Mouse (Mus musculus): ENCODE data around the gene Glt8d1. TPM values are rescaled to one million over a fixed set of nuclear protein-coding genes. Genes with fewer than 3 reads are reported as not detected.

Gene Glt8d1
- total and polyA plus RNA-seq, 3 experiments: 18.4 to 25.1 (median 24.6) TPM

GRCm38 (mm10) chr14:30996417-30996816 is 4.8 kb upstream of the Glt8d1 start:
- intact Hi-C loops (cut with DNase I): no loop called here
- H3K27me3 ChIP-seq (ENCODE audit: control insufficient read depth, insufficient read depth, low read length): no peaks in the 10 kb centered on the region
- H3K36me3 ChIP-seq (ENCODE audit: control insufficient read depth, insufficient read depth, low read length): no peaks in the 10 kb centered on the region; the same call in 1 of the 2 replicates
- H3K4me3 ChIP-seq: no peak overlapping the region
- H3K79me2 ChIP-seq (replicated peaks; ENCODE audit: control insufficient read depth, insufficient read depth, low read length): no peaks in the 10 kb centered on the region
- H3K9ac ChIP-seq (ENCODE audit: low read depth, low read length): no peak overlapping the region
- no peak overlapping the region for H3K27ac ChIP-seq
- no peaks in the 10 kb centered on the region for H3K4me1 ChIP-seq (ENCODE audit: control insufficient read depth, insufficient read depth, low read length)
- DNase-seq: no peak
- TF ChIP-seq POLR2A (IDR thresholded peaks at IDR 0.05; ENCODE audit: insufficient read depth, low read depth, low read length): no peak
- no peak for TF ChIP-seq CTCF (IDR thresholded peaks at IDR 0.05)
- TF ChIP-seq EP300 (IDR thresholded peaks at IDR 0.05; ENCODE audit: insufficient read depth, low read depth, low read length): no peak

- 49% methylated on average over 10 of the region's 10 CpGs for WGBS
- TF ChIP-seq POLR2A (IDR thresholded peaks at IDR 0.05; ENCODE audit: insufficient read depth, low read depth, low read length) (no peak), EP300 (IDR thresholded peaks at IDR 0.05; ENCODE audit: insufficient read depth, low read depth, low read length) (no peak), CTCF (IDR thresholded peaks at IDR 0.05) (no peak)
Measured at GRCm38 (mm10) chr14:31000356-31000755, 844 bp upstream of the Glt8d1 start.

GRCm38 (mm10) chr14:31000816-31001306 is 339 bp upstream of the Glt8d1 start:
- intact Hi-C loops (cut with DNase I): loop anchor here (1.0 kb wide), 1 partner anchor 18 kb away; the partner anchor contains the start of genes Gnl3 and Pbrm1
- no peaks in the 10 kb centered on the region; the same call in 1 of the 2 replicates for H3K36me3 ChIP-seq (ENCODE audit: control insufficient read depth, insufficient read depth, low read length)
- no peak for DNase-seq
- H3K27me3 ChIP-seq (ENCODE audit: control insufficient read depth, insufficient read depth, low read length): no peaks in the 10 kb centered on the region
- H3K79me2 ChIP-seq (replicated peaks; ENCODE audit: control insufficient read depth, insufficient read depth, low read length): no peaks in the 10 kb centered on the region
- peak overlapping the region; percentile 70 for H3K4me3 ChIP-seq
- peak overlapping the region; percentile 85 for H3K27ac ChIP-seq
- no peak for TF ChIP-seq POLR2A (IDR thresholded peaks at IDR 0.05; ENCODE audit: insufficient read depth, low read depth, low read length)
- peak; percentile 11; the same call in 1 of the 2 replicates for TF ChIP-seq CTCF (IDR thresholded peaks at IDR 0.05)
- no peak for TF ChIP-seq EP300 (IDR thresholded peaks at IDR 0.05; ENCODE audit: insufficient read depth, low read depth, low read length)
- H3K9ac ChIP-seq (ENCODE audit: low read depth, low read length): peak overlapping the region; percentile 63
- under 1% methylated on average over 21 of the region's 21 CpGs for WGBS
- H3K4me1 ChIP-seq (ENCODE audit: control insufficient read depth, insufficient read depth, low read length): no peaks in the 10 kb centered on the region; the same call in 1 of the 2 replicates

More at GRCm38 (mm10) chr14:31000356-31000755, 844 bp upstream of the Glt8d1 start:
- Histone ChIP-seq H3K27me3 (ENCODE audit: control insufficient read depth, insufficient read depth, low read length) (no peaks in the 10 kb centered on the region), H3K4me1 (ENCODE audit: control insufficient read depth, insufficient read depth, low read length) (no peaks in the 10 kb centered on the region; the same call in 1 of the 2 replicates), H3K4me3 (peak overlapping the region; percentile 70), H3K9ac (ENCODE audit: low read depth, low read length) (no peak overlapping the region; the same call in 1 of the 2 replicates), H3K36me3 (ENCODE audit: control insufficient read depth, insufficient read depth, low read length) (no peaks in the 10 kb centered on the region; the same call in 1 of the 2 replicates), H3K79me2 (replicated peaks; ENCODE audit: control insufficient read depth, insufficient read depth, low read length) (no peaks in the 10 kb centered on the region), H3K27ac (peak overlapping the region; percentile 85; the same call in 1 of the 2 replicates)
- intact Hi-C loops (cut with DNase I): no loop called here
- DNase-seq: no peak

GRCm38 (mm10) chr14:31004527-31004926 is 3.3 kb downstream of the Glt8d1 start:
- TF ChIP-seq EP300 (IDR thresholded peaks at IDR 0.05; ENCODE audit: insufficient read depth, low read depth, low read length) (no peak), CTCF (IDR thresholded peaks at IDR 0.05) (no peak), POLR2A (IDR thresholded peaks at IDR 0.05; ENCODE audit: insufficient read depth, low read depth, low read length) (no peak)
- no peak for DNase-seq
- Histone ChIP-seq H3K9ac (ENCODE audit: low read depth, low read length) (no peak overlapping the region), H3K4me1 (ENCODE audit: control insufficient read depth, insufficient read depth, low read length) (no peaks in the 10 kb centered on the region; the same call in 1 of the 2 replicates), H3K36me3 (ENCODE audit: control insufficient read depth, insufficient read depth, low read length) (no peaks in the 10 kb centered on the region; the same call in 1 of the 2 replicates), H3K27me3 (ENCODE audit: control insufficient read depth, insufficient read depth, low read length) (no peaks in the 10 kb centered on the region), H3K79me2 (replicated peaks; ENCODE audit: control insufficient read depth, insufficient read depth, low read length) (no peaks in the 10 kb centered on the region), H3K4me3 (no peak overlapping the region), H3K27ac (no peak overlapping the region)
- intact Hi-C loops (cut with DNase I): no loop called here
- WGBS: 42% methylated on average over 2 of the region's 2 CpGs

- intact Hi-C loops (cut with DNase I): no loop called here
- Histone ChIP-seq H3K4me1 (ENCODE audit: control insufficient read depth, insufficient read depth, low read length) (no peaks in the 10 kb centered on the region; the same call in 1 of the 2 replicates), H3K36me3 (ENCODE audit: control insufficient read depth, insufficient read depth, low read length) (peaks cover 4% of the 10 kb centered on the region; the same call in 1 of the 2 replicates), H3K79me2 (replicated peaks; ENCODE audit: control insufficient read depth, insufficient read depth, low read length) (no peaks in the 10 kb centered on the region), H3K27ac (no peak overlapping the region), H3K27me3 (ENCODE audit: control insufficient read depth, insufficient read depth, low read length) (no peaks in the 10 kb centered on the region), H3K4me3 (no peak overlapping the region), H3K9ac (ENCODE audit: low read depth, low read length) (no peak overlapping the region)
- 90% methylated on average over 5 of the region's 5 CpGs for WGBS
- no peak for DNase-seq
- TF ChIP-seq EP300 (IDR thresholded peaks at IDR 0.05; ENCODE audit: insufficient read depth, low read depth, low read length) (no peak), POLR2A (IDR thresholded peaks at IDR 0.05; ENCODE audit: insufficient read depth, low read depth, low read length) (no peak), CTCF (IDR thresholded peaks at IDR 0.05) (no peak)
Measured at GRCm38 (mm10) chr14:31006779-31007178, 5.6 kb downstream of the Glt8d1 start.

GRCm38 (mm10) chr14:31011588-31011987 is 10.4 kb downstream of the Glt8d1 start:
- H3K27ac ChIP-seq: no peak overlapping the region
- no peaks in the 10 kb centered on the region for H3K4me1 ChIP-seq (ENCODE audit: control insufficient read depth, insufficient read depth, low read length)
- WGBS: 95% methylated on average over 3 of the region's 3 CpGs
- H3K9ac ChIP-seq (ENCODE audit: low read depth, low read length): no peak overlapping the region
- intact Hi-C loops (cut with DNase I): no loop called here
- H3K27me3 ChIP-seq (ENCODE audit: control insufficient read depth, insufficient read depth, low read length): no peaks in the 10 kb centered on the region
- TF ChIP-seq CTCF (IDR thresholded peaks at IDR 0.05) (no peak), EP300 (IDR thresholded peaks at IDR 0.05; ENCODE audit: insufficient read depth, low read depth, low read length) (no peak), POLR2A (IDR thresholded peaks at IDR 0.05; ENCODE audit: insufficient read depth, low read depth, low read length) (no peak)
- no peak overlapping the region for H3K4me3 ChIP-seq
- H3K79me2 ChIP-seq (replicated peaks; ENCODE audit: control insufficient read depth, insufficient read depth, low read length): no peaks in the 10 kb centered on the region
- peaks cover 10% of the 10 kb centered on the region for H3K36me3 ChIP-seq (ENCODE audit: control insufficient read depth, insufficient read depth, low read length)
- DNase-seq: no peak

Data from heart, adult 2 months (tissue).